Mouse (Mus musculus) kidney, embryonic 15.5 days (tissue): ENCODE results near the gene Timm13. TPM values are rescaled to one million over a fixed set of nuclear protein-coding genes. Genes with fewer than 3 reads are reported as not detected.

Source experiments
- ATAC-seq: fragments of 200-750 bp; cut with Nextera tagmentation; replicated peaks from 2 replicates; pipeline ENCODE4 v1.8.0; 2017; ENCODE audit warnings: moderate TSS enrichment; ENCODE audit not compliant: low FRiP score
- H3K27ac ChIP-seq: fragments of 300-500 bp; sonication (generic); 2 replicates; pipeline ENCODE4 v1.5.1; 2015; ENCODE audit warnings: mild to moderate bottlenecking, inconsistent platforms
- H3K27me3 ChIP-seq: fragments of 300-500 bp; sonication (generic); 2 replicates; pipeline ENCODE4 v1.6.1; 2015; ENCODE audit warnings: inconsistent platforms
- H3K36me3 ChIP-seq: fragments of 300-500 bp; sonication (generic); 2 replicates; pipeline ENCODE4 v1.6.1; 2015; ENCODE audit warnings: inconsistent platforms
- H3K4me1 ChIP-seq: fragments of 300-500 bp; sonication (generic); 2 replicates; pipeline ENCODE4 v1.6.1; 2015; ENCODE audit warnings: inconsistent platforms
- H3K4me2 ChIP-seq: fragments of 300-500 bp; sonication (generic); 2 replicates; pipeline ENCODE4 v1.6.1; 2015; ENCODE audit warnings: moderate library complexity, mild to moderate bottlenecking, inconsistent platforms
- H3K4me3 ChIP-seq: fragments of 300-500 bp; sonication (generic); replicated peaks from 2 replicates; pipeline ENCODE4 v1.5.1; 2015; ENCODE audit warnings: mild to moderate bottlenecking, inconsistent platforms
- H3K9ac ChIP-seq: fragments of 300-500 bp; sonication (generic); 2 replicates; pipeline ENCODE4 v1.6.1; 2015; ENCODE audit warnings: mild to moderate bottlenecking, inconsistent platforms
- H3K9me3 ChIP-seq: fragments of 300-500 bp; sonication (generic); replicated peaks from 2 replicates; pipeline ENCODE4 v1.6.1; 2016; ENCODE audit warnings: inconsistent platforms
- WGBS: fragments of 180-500 bp; shearing (Covaris S2); methylation state at CpG from one replicate; pipeline ENCODE4 v1.1.7; 2015; ENCODE audit warnings: mixed read lengths; 5-methylcytosine and 5-hydroxymethylcytosine counted together
- polyA plus RNA-seq: library from polyadenylated mRNA; unstranded; fragments of >200 nt; fragmentation: Nextera tagmentation; extraction: Ambion mirVana; gene quantifications from 2 replicates; pipeline ENCODE4 v1.2.1, GENCODE M21; 2015

Timm13 gene
- polyA plus RNA-seq, 1 experiment from 2014 or later, result 368 TPM

DNA sequence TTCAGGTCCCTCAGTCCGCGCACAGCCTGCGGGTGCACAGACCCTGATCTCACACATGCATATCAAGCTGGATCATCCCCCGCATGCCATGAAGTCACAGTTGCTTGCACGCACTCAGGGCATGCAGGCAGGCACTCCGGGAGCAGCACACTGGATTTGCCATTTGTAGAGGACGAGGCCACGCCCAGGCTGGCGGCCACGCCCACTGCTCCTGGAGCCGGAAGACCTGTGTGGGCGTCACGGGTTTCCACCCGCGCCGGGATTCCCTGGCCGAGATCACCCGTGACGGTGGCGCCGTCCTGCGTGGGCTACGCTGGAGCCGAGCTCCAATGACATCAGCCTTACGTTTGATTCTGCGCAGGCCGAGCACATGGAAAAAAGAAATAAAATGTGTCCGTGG, 38.9 kb upstream of the Timm13 start:
- no peaks in the 10 kb centered on the region for H3K9me3 ChIP-seq
- H3K4me3 ChIP-seq, result peak overlapping the region; percentile 44
- peak overlapping the region; percentile 78 for H3K27ac ChIP-seq
- H3K4me1 ChIP-seq, result peaks cover 79% of the 10 kb centered on the region
- H3K9ac ChIP-seq, result peak overlapping the region; percentile 11; the same call in 1 of the 2 replicates
- no peaks in the 10 kb centered on the region for H3K36me3 ChIP-seq
- H3K27me3 ChIP-seq, result peaks cover 35% of the 10 kb centered on the region
- peak; percentile 60 for ATAC-seq
- WGBS, result 2% methylated on average over 28 of the region's 28 CpGs
- H3K4me2 ChIP-seq, result peak overlapping the region; percentile 72

DNA sequence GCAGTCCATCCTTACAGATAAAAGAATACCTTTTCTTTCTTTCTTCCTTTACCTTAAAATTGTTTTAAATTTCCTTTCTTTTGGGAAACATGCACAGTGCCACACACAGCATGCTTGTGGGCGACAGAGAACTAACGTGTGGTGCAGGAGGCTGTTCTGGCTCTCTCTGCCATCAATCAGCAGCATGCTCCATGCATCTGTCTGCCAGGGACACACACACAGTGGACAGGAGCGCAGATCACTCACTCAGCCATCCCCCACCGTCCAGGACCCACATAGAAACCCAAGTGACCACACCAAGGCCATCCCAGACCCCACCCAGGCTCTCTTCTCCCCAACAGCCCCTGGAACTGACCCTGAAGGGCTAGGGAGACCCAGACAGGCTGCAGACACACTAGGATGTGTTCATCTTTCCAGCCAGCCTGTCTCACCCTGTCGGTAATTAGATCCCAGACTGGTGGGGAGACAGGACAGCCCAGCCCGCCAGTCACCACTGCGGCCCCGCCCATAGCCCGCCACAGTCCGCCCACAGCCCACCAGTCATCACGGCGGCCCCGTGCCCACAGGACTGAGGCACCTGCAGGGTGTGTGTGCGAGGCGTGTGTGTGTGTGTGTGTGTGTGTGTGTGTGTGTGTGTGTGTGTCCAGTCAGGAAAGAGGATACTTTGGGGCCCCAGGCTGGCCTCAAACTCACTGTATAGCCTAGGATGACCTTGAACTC, 38.2 kb upstream of the Timm13 start:
- Histone ChIP-seq H3K27ac (peak overlapping the region; percentile 78), H3K27me3 (peaks cover 42% of the 10 kb centered on the region), H3K9ac (peak overlapping the region; percentile 11; the same call in 1 of the 2 replicates), H3K9me3 (no peaks in the 10 kb centered on the region), H3K4me1 (peaks cover 81% of the 10 kb centered on the region), H3K4me3 (peak overlapping the region; percentile 44), H3K36me3 (no peaks in the 10 kb centered on the region), H3K4me2 (peak overlapping the region; percentile 72)
- ATAC-seq, result peak; percentile 69
- WGBS, result 11% methylated on average over 15 of the region's 15 CpGs

DNA sequence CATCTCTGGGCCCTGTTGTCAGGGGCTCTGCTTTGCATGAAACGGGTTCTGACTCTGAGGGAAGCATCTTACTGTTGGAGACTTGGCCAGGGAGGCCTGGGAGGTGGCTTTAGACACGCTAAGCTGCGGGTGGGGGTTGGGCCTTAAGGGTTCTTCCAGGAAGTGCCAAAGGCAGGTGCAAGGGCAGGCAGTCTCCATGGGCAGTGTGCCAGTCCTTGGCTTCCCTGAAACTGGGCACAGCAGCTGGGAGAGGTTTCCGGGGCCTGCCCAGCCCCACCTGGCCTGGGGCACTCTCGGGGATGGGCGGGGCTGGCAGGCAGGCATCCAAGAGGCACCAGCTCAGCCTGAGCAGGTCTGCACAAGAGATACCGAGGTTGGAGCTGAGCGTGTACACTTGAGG, 36.9 kb upstream of the Timm13 start:
- Histone ChIP-seq H3K36me3 (no peaks in the 10 kb centered on the region), H3K27me3 (peaks cover 55% of the 10 kb centered on the region), H3K4me1 (peaks cover 82% of the 10 kb centered on the region), H3K4me2 (peak overlapping the region; percentile 19; the same call in 1 of the 2 replicates), H3K27ac (peak overlapping the region; percentile 78), H3K9ac (no peak overlapping the region), H3K4me3 (no peak overlapping the region), H3K9me3 (no peaks in the 10 kb centered on the region)
- no peak for ATAC-seq
- WGBS, result 41% methylated on average over 8 of the region's 8 CpGs

DNA sequence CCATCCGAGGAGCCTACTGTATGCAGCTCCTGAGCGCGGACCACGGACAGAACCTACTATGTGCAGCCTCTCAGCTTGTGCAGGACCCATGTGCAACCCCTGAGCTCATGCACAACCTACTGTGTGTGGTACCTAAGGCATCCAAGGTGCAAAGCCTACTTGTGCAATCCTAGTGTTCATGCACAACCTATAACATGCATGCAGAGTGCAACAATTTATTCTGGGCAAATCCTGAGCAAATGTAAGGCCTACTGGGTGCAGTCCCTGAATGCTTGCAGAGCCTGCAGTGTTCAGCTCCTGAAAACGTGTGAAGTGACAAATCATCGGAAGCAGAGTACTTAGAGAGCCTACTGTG, 36.0 kb upstream of the Timm13 start:
- Histone ChIP-seq H3K4me2 (peak overlapping the region; percentile 68), H3K27me3 (peaks cover 64% of the 10 kb centered on the region), H3K36me3 (no peaks in the 10 kb centered on the region), H3K4me3 (peak overlapping the region; percentile 42), H3K27ac (peak overlapping the region; percentile 78), H3K9ac (peak overlapping the region; percentile 47), H3K9me3 (no peaks in the 10 kb centered on the region), H3K4me1 (peaks cover 91% of the 10 kb centered on the region)
- 15% methylated on average over 6 of the region's 6 CpGs for WGBS
- ATAC-seq, result no peak

- H3K4me3 ChIP-seq, result peak overlapping the region; percentile 42
- peak; percentile 16; the same call in 1 of the 2 replicates for ATAC-seq
- H3K27me3 ChIP-seq, result peaks cover 69% of the 10 kb centered on the region
- peak overlapping the region; percentile 68 for H3K4me2 ChIP-seq
- 1% methylated on average over 37 of the region's 37 CpGs for WGBS
- H3K36me3 ChIP-seq, result no peaks in the 10 kb centered on the region
- H3K4me1 ChIP-seq, result peaks cover 93% of the 10 kb centered on the region
- peak overlapping the region; percentile 78 for H3K27ac ChIP-seq
- H3K9ac ChIP-seq, result peak overlapping the region; percentile 47
- H3K9me3 ChIP-seq, result no peaks in the 10 kb centered on the region
Observed at GRCm38 (mm10) chr10:80936135-80936809, 35.5 kb upstream of the Timm13 start.

DNA sequence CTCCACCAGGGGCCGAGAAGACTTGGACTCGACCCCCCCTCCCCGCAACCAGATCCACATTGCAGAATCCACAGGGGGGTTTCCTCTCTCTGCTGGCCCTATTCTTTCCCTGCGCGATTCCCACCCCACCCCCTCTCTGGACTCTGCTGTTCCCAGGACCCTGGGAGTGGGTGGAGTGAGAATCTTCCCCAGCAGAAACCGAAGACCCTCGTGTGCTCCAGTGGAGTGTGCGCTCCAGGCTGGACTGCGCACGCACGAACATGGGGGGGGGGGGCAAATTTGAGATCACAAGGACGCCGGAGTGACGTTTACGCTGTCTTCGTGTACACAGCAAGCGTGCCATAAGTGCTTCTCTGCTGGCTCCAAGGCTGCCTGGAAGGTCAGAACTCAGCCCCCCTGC, 34.9 kb upstream of the Timm13 start:
- ATAC-seq, result no peak
- Histone ChIP-seq H3K9me3 (no peaks in the 10 kb centered on the region), H3K36me3 (no peaks in the 10 kb centered on the region), H3K4me3 (peak overlapping the region; percentile 42), H3K9ac (0 out of 2 replicates have a peak overlapping the region, but pooled peaks have one; percentile 47), H3K27me3 (peaks cover 75% of the 10 kb centered on the region), H3K4me1 (peaks cover 93% of the 10 kb centered on the region), H3K27ac (0 out of 2 replicates have a peak overlapping the region, but pooled peaks have one; percentile 78), H3K4me2 (peak overlapping the region; percentile 68)
- 7% methylated on average over 17 of the region's 17 CpGs for WGBS

- peaks cover 93% of the 10 kb centered on the region for H3K4me1 ChIP-seq
- no peaks in the 10 kb centered on the region for H3K36me3 ChIP-seq
- peak overlapping the region; percentile 68 for H3K4me2 ChIP-seq
- no peak overlapping the region for H3K9ac ChIP-seq
- H3K4me3 ChIP-seq, result no peak overlapping the region
- 0 out of 2 replicates have a peak overlapping the region, but pooled peaks have one; percentile 27 for H3K27ac ChIP-seq
- peaks cover 79% of the 10 kb centered on the region for H3K27me3 ChIP-seq
- no peaks in the 10 kb centered on the region for H3K9me3 ChIP-seq
- ATAC-seq, result no peak
- WGBS, result 18% methylated on average over 3 of the region's 3 CpGs
Observed at GRCm38 (mm10) chr10:80935241-80935640, 34.5 kb upstream of the Timm13 start.

DNA sequence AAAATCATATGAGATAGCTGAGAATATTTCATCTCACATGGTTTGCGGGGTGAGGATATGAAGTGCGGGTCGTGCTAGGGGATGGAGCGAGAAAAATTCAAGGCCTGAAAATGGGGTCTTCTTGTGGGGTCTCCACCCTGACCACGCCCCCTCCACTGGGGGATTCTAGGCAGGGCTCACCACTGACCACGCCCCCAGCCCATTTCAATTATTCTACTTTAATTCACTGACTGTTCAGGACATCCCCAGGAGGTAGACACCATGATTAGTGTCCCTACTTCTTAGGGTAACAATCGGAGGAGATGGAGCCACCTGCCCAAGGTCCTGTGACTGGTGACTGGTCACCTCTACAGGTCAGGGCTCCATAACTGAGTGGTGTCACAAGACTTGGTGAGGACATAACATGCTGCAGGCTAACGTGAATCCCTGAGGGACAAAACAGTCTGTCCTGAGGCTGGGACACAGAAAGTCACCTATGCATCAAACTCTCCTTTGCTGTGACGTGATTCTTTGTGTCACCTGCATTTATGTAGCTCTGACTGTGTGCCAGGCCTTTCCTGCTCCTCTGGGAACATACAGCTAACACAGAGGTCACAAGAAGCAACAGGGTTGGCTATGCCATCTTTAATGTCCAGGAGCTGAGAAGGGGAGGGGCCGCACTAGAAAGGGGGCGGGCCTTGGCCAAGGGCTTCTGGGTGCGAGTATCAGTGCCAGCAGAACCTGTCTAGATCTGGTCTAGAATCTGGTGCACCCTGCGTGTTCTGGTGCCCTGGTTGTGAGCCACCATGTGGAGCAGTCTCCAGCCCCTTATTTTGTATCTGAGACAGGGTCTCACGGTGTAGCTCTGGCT, 33.6 kb upstream of the Timm13 start:
- peaks cover 81% of the 10 kb centered on the region for H3K27me3 ChIP-seq
- no peak for ATAC-seq
- no peaks in the 10 kb centered on the region for H3K36me3 ChIP-seq
- peak overlapping the region; percentile 93; the same call in 1 of the 2 replicates for H3K4me2 ChIP-seq
- peaks cover 91% of the 10 kb centered on the region for H3K4me1 ChIP-seq
- no peaks in the 10 kb centered on the region for H3K9me3 ChIP-seq
- no peak overlapping the region for H3K4me3 ChIP-seq
- H3K27ac ChIP-seq, result no peak overlapping the region
- no peak overlapping the region for H3K9ac ChIP-seq
- 49% methylated on average over 14 of the region's 14 CpGs for WGBS

DNA sequence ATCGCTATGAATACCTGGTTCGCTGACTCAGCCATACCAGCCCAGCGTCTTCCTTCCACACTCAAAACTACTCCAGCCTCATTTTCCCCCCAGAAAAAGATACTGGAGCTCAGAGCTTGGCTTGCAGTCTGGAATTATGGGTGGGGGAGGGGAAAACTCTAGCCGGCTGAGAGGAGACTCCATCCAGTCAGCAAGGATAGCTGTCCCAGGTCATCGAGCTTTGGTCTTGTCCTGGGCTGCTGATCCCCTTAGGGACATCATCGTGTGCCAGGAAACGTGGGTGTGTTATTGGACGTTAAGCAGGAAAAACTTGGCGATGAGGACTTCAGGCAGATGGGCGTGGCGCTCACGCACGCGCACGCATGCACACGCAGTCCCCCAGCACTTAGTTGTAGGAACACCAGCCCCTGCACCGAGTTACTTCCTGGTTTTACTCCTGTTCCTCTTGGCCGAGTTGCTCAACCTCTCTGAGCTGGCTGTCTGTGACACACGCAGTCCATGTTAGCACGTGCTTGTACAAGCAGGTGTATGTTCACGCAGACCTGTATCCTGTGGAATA, 32.7 kb upstream of the Timm13 start:
- Histone ChIP-seq H3K9me3 (no peaks in the 10 kb centered on the region), H3K9ac (peak overlapping the region; percentile 17; the same call in 1 of the 2 replicates), H3K27me3 (peaks cover 81% of the 10 kb centered on the region), H3K27ac (peak overlapping the region; percentile 22; the same call in 1 of the 2 replicates), H3K4me2 (peak overlapping the region; percentile 93), H3K4me1 (peaks cover 90% of the 10 kb centered on the region), H3K36me3 (no peaks in the 10 kb centered on the region), H3K4me3 (peak overlapping the region; percentile 53)
- ATAC-seq, result no peak
- 3% methylated on average over 21 of the region's 21 CpGs for WGBS

GRCm38 (mm10) chr10:80932700-80933420, 32.1 kb upstream of the Timm13 start:
- H3K27me3 ChIP-seq, result peaks cover 75% of the 10 kb centered on the region
- H3K4me2 ChIP-seq, result peak overlapping the region; percentile 93
- no peaks in the 10 kb centered on the region for H3K36me3 ChIP-seq
- peaks cover 84% of the 10 kb centered on the region for H3K4me1 ChIP-seq
- peak overlapping the region; percentile 53 for H3K4me3 ChIP-seq
- H3K27ac ChIP-seq, result peak overlapping the region; percentile 22; the same call in 1 of the 2 replicates
- H3K9ac ChIP-seq, result peak overlapping the region; percentile 35; the same call in 1 of the 2 replicates
- ATAC-seq, result no peak
- no peaks in the 10 kb centered on the region for H3K9me3 ChIP-seq
- 3% methylated on average over 17 of the region's 17 CpGs for WGBS

DNA sequence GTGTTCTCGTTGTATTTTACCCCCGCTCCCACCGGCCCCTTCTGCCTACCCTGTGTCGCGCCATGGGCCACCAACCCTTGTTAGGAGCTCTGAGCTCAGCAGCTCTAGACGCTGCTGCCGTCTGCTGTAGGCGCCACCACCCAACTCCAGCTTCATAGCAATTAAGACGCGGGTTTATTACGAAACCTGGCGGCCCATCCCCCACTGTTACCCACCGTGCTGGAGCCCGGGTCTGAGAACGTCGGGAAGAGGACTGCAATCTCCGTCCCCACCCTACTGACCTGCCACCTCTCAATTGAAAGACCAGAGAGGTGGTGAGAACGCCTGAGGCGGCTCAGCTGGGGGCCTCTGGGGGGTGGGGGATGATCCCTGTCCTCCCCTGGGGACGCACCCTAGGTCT, 31.4 kb upstream of the Timm13 start:
- peaks cover 77% of the 10 kb centered on the region for H3K4me1 ChIP-seq
- H3K9me3 ChIP-seq, result no peaks in the 10 kb centered on the region
- peak overlapping the region; percentile 53 for H3K4me3 ChIP-seq
- H3K36me3 ChIP-seq, result no peaks in the 10 kb centered on the region
- H3K27me3 ChIP-seq, result peaks cover 69% of the 10 kb centered on the region
- H3K4me2 ChIP-seq, result peak overlapping the region; percentile 93
- peak overlapping the region; percentile 35; the same call in 1 of the 2 replicates for H3K9ac ChIP-seq
- WGBS, result under 1% methylated on average over 20 of the region's 20 CpGs
- H3K27ac ChIP-seq, result no peak overlapping the region
- no peak for ATAC-seq
